Mouse (Mus musculus): ENCODE measurements around the gene Cebpb.

- TF ChIP-seq GATA1 (IDR thresholded peaks at IDR 0.05; ENCODE audit: low read length) (no peak), TAL1 (IDR thresholded peaks at IDR 0.05; ENCODE audit: low read length) (no peak)
These were observed 30.7 kb upstream of the Cebpb start for GRCm38 (mm10) chr2:167657973-167658372.

Measured in erythroblast, embryonic 14.5 days (primary cell).